Mouse (Mus musculus) cerebellum, adult 2 months (tissue): ENCODE measurements at regions not wholly inside any gene's neighbourhood (a gene's known extent, or its start where the extent isn't known, plus 50 kb on each side); places are given as distances from the start of the nearest gene placed in this dataset.

Experiments used
- CTCF ChIP-seq: fragments of 200-500 bp; IDR thresholded peaks from 2 replicates; pipeline ENCODE4 v1.5.1; 2011; ENCODE audit warnings: low read depth, mild to moderate bottlenecking, control low read depth, low read length, moderate library complexity, borderline replicate concordance; ENCODE audit not compliant: insufficient read depth
- POLR2A ChIP-seq: fragments of 200-500 bp; IDR thresholded peaks from 2 replicates; pipeline ENCODE4 v1.6.1; 2011; ENCODE audit warnings: low read length, control low read depth, borderline replicate concordance; ENCODE audit not compliant: insufficient read depth

DNA sequence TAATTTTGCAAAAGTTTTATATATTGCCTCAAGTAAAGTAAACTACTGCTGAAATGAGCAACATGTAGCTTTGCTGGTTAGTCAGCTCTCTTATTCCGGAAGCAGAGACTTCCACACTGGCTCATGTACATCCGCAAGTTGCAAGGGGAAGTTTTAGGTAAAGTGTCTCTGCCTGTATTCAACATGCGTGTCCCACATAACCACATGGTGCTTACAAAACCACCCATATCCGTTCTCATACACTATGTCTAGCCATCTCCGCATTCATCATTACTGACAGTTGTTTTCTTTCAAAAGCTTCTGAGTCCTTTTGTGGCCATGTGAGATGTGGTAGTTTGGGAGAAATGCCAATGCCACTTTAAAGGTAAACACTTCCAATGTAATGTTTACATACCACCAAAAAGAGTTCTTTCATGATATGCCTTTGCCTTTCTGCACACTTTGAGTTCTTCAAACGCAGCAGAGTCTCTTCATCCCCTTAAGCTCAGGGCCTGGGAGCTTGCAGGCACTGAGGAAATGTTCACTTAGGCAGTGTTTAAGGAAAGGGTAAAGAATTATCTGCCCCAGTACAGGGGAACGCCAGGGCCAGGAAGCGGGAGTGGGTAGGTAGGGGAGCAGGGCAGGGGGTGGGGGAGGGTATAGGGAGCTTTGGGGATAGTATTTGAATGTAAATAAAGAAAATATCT, 81.5 kb upstream of the Rgs1 start:
- TF ChIP-seq POLR2A (no peak), CTCF (no peak)
